Mouse (Mus musculus): Measurements from ENCODE around the gene Mzf1.
A peak's percentile ranks its signal among the peaks of the same experiment; 100 is the strongest.

The Mzf1 gene

GRCm38 (mm10) chr7:13034148-13034977 is 20.2 kb downstream of the Mzf1 start, which contains the start of gene Chmp2a:
Gene Chmp2a (minus strand): TSS chr7:13034807.
- DNase-seq, result peak; percentile 98

GRCm38 (mm10) chr7:13033451-13034147 is 21.0 kb downstream of the Mzf1 start:
- no peak for DNase-seq

GRCm38 (mm10) chr7:13032541-13032940 is 22.0 kb downstream of the Mzf1 start:
- DNase-seq, result no peak

GRCm38 (mm10) chr7:13031983-13032382 is 22.6 kb downstream of the Mzf1 start:
- no peak for DNase-seq

GRCm38 (mm10) chr7:13031069-13031468 is 23.5 kb downstream of the Mzf1 start:
- DNase-seq, result no peak

GRCm38 (mm10) chr7:13028986-13029385 is 25.6 kb downstream of the Mzf1 start:
- no peak for DNase-seq

GRCm38 (mm10) chr7:13025511-13026112 is 29.0 kb downstream of the Mzf1 start:
- DNase-seq, result no peak

- DNase-seq, result peak; percentile 86
Measured at GRCm38 (mm10) chr7:13024805-13025204, 29.8 kb downstream of the Mzf1 start.

GRCm38 (mm10) chr7:13023928-13024731 is 30.4 kb downstream of the Mzf1 start:
- DNase-seq, result peak; percentile 96

GRCm38 (mm10) chr7:13022773-13023535 is 31.6 kb downstream of the Mzf1 start:
- DNase-seq, result peak; percentile 88

- no peak for DNase-seq
Measured at GRCm38 (mm10) chr7:13015217-13015616, 39.3 kb downstream of the Mzf1 start.

- no peak for DNase-seq
Measured at GRCm38 (mm10) chr7:13014275-13014839, 40.2 kb downstream of the Mzf1 start.

- DNase-seq, result no peak
Measured at GRCm38 (mm10) chr7:13013671-13014070, 40.9 kb downstream of the Mzf1 start.

GRCm38 (mm10) chr7:13010005-13010908 is 44.3 kb downstream of the Mzf1 start, which contains the start of gene Zbtb45:
Gene Zbtb45 (minus strand): TSS chr7:13010034.
- DNase-seq, result no peak

- peak; percentile 97 for DNase-seq
Measured at GRCm38 (mm10) chr7:13009143-13010004, 45.2 kb downstream of the Mzf1 start.

- DNase-seq, result no peak
Measured at GRCm38 (mm10) chr7:13007341-13008092, 47.0 kb downstream of the Mzf1 start.

- no peak for DNase-seq
Measured at GRCm38 (mm10) chr7:13006531-13006930, 48.0 kb downstream of the Mzf1 start.

GRCm38 (mm10) chr7:13006011-13006410 is 48.6 kb downstream of the Mzf1 start:
- no peak for DNase-seq

- no peak for DNase-seq
Measured at GRCm38 (mm10) chr7:13003380-13003779, 51.2 kb downstream of the Mzf1 start.
